Mouse (Mus musculus): ENCODE measurements around the gene 2810408A11Rik. TPM values are rescaled to one million over a fixed set of nuclear protein-coding genes. Genes with fewer than 3 reads are reported as not detected.
A peak's percentile ranks its signal among the peaks of the same experiment; 100 is the strongest.
"Not testable (repeated sequence)": the region's sequence is repeated elsewhere in the genome, so short reads cannot be mapped to it uniquely, and the experiment has no call there.

The 2810408A11Rik gene
- total RNA-seq, 2 experiments from 2014 or later, result 4.8 to 5.6 TPM

DNA sequence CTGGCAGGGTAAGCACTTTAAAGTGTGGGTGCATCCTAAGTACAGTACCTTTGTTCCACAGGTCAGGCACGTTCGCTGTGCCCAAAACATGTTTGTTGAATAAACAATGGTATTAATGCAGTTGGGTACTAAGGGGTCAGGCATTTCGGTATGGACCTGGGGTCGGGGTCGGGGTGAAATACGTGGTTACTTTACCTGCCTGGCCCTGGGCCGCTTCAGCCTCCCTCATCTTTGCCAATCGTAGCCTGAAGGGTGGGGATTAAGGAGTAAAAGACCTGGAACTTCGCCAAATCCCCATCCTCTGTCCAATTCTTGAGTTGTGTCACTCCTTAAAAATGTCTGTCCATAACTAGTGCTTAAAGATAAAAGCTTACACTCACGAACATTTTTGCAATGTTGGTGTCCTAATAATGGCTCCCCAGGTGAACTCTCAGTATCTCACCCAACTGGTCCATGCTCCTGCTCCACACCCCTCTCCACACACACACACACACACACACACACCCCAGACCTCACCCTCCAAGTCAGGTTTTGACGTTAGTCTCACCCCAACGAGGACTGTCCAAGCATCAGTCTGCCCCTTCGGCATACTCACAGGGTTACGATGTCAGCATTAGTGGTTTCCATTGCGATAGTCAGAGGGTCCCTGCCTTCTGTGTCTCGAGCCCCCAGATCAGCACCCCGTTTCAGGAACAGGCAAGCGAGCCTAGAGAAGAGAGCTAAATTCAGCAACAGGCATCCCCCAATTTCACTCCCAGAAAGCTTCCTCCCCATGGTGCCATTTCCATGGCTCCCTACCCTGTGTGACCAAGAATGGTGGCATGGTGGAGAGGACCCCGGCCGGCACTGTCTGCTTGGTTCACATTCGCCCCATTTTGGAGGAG is 18.8 kb downstream of the 2810408A11Rik start:
- no peak for DNase-seq (ENCODE audit: low spot score in 2 of 2)

DNA sequence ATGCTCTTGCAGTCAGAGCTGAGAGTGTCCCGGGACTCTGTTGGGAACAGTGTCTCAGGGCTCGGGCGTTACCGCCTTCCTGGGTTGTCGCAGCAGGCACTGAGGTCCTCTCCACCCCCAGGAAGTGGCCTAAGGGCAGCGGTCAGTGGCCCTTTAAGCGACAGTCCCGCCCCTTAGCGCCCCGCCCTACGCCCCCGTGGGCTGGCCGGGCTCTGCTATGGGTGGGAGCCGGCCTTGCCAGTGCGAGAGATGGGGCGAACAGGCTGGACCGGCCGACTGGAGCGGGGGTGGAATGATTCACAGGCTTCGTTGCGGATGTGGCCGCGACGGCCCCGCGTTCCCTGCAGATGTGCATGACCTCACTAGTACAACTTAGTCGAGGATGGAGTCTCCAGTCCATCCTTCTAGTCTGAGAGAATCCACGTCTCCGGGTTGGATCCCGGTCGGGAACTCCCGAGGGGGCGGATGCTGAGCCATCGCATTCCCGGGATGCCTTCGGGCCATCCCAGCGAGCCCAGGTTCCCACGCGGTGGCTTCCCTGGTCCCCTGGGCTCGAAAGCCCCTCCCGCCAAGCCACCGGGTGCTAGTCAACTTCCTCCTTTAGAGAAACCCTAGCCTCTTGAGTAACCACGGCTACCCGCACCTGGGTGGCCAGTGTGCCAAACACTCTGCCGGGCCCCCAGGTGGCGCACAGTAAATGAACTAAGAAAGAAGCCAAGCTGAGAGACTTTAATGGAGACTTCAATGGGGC is 19.8 kb downstream of the 2810408A11Rik start, which contains the start of gene Kctd11:
Gene Kctd11 (minus strand): TSS at position 554 of the 751 bp plus-strand sequence.
- peak; percentile 67 to 83 for DNase-seq (ENCODE audit: low spot score in 2 of 2)

DNA sequence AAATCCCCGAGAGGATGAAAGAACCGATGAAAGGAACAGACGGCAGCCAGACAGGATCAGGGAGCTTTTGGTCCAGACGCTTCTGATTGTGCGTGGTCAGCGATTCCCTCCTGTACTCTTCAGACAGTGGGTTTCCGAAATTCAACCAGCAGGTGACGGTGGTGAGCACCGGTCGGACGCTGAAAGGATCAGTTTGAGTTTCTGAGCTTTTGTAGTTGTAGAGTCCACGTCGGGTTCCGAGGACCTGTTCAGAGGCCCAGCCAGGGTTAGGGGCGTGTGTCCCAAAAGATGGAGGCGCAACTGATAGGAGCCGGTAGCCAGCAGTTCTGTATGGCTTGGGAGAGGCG is 20.3 kb downstream of the 2810408A11Rik start:
- DNase-seq (ENCODE audit: low spot score in 2 of 2), result peak; percentile 40 to 57

DNA sequence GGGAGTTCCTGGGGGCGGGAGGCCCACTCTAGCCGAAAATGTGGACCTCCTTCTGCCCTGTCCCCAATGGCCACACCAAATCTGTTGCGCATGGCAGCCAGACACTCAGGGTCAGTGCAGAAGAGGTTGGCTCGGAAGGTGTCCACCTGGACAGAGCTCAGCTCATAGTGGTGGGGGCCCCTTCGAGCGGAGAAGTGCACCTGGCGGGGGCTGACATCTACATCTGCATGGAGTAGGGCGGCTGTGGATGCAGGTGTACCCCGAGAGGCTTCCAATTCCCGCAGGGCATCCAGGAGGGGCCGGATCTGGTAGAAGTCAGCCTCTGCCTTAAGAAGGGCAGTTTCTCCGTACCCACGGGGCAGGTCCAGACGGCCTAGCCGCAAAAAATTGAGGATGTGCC is 21.1 kb downstream of the 2810408A11Rik start:
- no peak for DNase-seq (ENCODE audit: low spot score in 2 of 2)

DNA sequence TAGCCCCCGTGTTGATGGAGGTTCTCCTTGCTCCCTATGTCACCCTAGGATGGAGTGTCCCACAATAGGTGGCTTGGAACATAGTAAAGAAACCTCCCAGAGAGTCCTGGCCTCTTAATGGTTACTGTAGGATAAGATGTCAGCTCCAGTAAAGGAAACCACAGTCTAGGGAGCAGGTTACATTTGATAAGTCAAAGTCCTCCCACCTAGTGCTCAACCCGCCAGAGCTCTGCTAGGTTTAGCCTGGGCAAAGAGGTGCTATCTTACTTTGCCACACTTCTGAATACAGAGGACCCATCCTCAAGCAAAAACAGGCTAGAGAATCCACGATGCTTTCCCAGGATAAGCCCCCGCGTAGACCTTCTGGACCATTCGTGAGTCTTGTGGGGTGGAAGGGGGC is 21.8 kb downstream of the 2810408A11Rik start:
- no peak for DNase-seq (ENCODE audit: low spot score in 2 of 2)

DNA sequence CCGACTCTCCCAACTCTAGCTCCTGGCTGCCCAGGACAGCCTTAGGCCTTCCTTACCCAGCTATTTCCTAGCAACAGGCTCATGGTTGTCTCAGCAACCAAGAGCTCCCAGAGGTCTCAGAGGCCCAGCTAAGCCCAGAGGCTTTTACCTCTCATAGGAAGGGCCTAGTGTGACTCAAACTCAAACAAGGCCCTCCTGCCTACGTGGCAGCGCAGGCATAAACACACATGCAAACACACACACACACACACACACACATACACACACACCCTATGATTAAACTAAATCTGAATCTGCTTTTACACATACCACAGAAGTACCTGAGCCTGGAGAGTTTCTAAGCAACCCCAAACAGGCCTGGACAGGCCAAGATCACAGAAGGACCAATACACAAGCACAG is 22.4 kb downstream of the 2810408A11Rik start:
- no peak for DNase-seq (ENCODE audit: low spot score in 2 of 2)

DNA sequence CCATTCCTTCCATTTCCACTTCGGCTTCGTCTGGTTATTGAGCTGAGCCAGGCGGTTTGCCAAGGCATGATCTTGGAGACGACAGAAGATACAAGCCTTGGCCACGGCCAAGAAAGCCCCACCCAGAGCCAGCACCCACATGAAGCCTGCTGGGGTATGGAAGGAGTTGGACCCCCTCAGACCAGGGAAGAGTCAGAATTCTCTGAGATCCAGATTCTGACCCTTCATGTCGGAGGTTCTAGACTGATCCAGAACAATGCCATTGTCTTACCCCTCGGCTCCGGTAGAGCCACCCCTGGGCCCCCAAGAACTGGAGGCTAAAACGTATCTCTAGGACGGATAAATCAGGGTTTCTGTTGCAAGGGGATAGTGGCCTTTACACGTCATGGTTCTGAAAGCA is 22.9 kb downstream of the 2810408A11Rik start, which contains the start of gene Tmem95:
Gene Tmem95 (minus strand): TSS at position 141 of the 400 bp plus-strand sequence.
- DNase-seq (ENCODE audit: low spot score in 2 of 2), result no peak

DNA sequence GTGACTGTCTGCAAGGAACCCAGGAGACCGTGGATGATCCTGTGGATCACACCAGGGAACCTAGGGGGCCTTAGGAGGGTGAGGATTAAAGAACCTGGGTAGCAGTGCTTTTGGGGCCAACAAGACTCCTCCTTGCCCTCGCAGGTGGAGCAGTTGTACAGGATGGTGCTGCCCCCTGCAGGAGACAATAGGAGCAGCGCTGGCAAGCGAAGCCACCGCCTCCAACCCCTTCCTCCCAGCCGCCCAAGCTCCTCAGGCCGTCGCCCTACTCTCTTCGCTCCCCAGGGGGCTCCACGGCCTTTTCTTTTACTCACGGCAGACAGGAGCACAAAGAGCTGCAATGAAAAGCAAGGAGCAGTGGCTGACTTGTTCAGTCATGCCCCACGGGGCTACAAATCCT is 23.9 kb downstream of the 2810408A11Rik start:
- peak; percentile 73 to 79 for DNase-seq (ENCODE audit: low spot score in 2 of 2)

DNA sequence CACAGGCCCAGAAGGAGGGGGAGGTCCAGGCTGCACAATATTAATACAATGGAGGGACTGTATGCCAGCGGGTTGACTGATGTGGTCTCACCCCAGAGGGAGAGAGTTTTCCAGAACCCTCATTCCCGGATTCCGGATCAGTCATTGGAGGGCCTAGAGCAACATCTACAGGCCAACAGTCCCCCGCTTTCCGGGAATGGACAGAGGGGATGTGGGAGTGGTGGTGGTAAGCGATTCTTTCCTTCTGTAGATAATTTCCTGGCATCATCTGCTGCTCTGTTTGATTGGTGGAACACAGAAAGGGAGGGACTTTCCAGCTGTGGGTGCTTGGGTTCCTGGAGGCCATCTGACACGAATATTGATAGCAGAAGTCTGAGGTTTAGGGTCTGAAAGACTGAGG is 24.6 kb downstream of the 2810408A11Rik start:
- DNase-seq (ENCODE audit: low spot score in 2 of 2), result no peak

DNA sequence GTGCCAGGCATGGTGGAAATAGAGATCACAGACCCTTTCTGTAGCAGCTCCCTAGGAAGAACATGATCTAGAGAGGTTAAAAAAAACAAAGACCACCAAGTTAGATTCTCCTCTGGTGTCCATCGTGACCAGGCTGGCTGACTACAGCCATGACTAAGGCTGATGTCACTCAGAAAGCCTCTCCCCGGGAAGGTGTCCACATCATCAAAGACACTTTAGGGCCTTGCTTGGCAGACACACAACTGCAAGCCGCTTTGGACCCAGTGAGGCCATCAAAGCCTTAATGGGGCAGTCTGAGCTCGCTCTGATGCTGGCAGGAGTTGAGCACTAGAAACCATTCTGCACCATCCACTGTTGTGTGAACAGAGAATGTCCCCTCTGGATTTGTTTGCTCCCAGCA is 28.3 kb downstream of the 2810408A11Rik start:
- DNase-seq (ENCODE audit: low spot score in 2 of 2), result no peak

DNA sequence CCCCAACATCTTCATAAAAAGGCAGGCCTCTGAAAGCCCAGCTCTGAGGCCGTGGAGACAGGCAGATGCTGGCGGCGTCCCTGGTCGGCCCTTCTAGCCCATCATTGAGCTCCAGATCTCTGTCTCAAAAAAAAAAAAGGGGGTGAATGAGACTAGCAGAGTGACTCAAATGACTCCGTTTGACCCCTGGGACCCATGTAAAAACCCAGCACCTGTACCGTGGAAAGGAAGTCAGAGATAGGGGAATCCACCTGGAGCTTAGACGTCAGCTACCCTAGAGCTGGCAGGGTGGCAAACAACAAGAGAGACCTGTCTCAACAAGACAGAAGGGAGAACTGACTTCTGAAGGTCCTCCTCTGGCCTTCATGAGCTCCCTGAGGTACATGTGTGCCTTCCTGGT is 29.0 kb downstream of the 2810408A11Rik start:
- DNase-seq (ENCODE audit: low spot score in 2 of 2), result no peak

DNA sequence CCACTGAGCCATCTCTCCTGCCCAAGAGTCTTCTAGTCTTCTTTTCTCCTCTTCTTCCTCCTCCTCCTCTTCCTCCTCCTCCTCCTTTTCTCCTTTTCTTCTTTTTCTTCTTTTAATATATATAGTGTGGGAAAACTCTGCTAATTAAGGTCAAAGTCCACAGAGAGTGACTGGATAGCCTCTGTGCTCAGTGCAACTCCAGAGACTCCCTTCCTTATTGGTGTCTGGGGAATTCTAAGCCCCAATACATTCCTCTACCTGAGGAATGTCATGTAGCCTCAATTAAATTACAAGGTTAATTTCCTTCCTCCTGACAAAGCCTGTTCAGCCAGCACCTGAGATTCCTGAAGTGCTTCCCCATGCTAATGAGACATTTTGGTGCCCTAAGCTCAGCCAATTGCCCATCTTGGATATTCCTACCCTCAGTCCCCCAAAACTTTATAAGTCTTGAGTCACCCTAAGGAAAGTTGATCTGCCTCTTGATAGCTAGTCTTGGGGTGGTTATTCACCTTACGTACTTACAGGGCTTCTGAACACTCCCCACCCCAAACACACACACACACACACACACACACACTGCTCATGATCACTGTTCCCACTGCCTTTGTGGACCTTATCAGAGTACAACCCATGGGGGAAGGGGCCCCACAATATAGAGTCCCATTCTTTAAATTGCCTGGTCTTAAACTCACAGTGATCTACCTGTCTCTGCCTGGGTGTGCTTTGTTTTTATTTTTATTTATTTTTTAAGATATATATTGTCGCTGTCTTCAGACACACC is 30.3 kb downstream of the 2810408A11Rik start:
- DNase-seq (ENCODE audit: low spot score in 2 of 2), result no peak

DNA sequence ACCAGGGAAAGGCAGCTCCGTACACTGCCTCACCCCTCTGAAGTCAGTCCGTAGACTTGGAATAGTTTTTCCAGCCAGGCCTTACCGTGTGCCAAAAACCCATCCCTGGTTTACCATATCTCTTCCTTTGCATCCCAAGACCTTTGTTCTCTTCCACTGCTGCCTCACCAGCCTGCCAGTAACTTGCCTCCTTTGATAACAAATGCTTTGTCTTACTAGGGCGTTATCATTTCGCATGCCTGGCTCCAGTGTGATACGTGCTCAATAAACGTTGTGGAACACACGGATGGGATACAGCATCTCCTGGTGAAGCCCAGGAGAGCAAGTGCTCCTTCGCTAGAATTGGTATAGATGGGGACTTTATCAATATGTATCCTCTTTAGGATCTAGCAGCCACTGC is 33.5 kb downstream of the 2810408A11Rik start:
- no peak for DNase-seq (ENCODE audit: low spot score in 2 of 2)

DNA sequence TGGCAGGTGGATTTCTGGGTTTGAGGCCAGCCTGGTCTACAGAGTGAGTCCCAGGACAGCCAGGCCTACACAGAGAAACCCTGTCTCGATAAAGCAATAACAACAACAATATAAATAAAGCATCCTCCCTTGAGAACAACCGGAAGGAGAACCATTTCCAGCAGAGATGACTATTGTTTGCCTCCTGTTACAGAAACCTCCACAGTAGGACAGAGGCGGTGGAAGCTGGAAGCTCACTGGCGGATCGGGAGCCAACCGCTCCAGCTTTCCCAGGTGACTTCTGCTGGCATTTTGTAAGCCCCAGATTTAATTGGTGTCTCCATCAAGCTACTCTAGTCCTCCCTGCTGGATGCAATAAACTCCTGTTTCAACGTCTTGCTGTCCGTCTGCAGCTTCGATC is 35.2 kb downstream of the 2810408A11Rik start:
- no peak for DNase-seq (ENCODE audit: low spot score in 2 of 2)

DNA sequence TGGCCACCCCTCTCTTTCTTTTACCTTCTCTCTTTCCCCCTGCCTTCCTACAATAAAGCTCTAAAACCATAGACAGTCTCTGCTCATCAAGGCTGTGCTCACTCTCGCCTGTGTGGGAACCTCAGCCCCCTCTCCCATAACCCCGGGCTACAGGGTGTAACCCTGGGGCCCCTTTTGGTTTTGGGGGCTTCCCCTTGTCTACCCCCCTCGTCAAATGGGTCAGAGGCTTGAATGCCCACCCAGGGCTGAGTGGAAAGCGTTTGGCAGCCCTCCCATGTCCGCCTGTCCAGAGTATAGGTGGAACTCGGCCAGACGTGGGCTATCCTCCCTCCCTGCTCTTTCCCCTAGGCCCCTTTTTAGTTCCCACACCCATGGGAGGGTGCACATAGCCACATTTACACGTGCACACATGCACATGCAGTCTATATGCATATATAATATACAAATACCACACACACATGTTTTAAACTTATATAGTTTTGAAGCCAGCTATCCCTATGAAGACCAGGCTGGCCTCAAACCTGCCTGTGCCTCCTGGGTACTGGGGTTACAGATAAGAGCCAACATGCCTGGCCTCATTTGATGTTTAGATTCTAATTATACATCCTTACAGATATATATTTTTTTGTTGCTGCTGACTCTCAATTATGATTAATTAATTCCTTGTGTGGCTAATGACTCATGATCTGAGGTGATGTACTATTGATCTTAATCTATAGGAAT is 36.5 kb downstream of the 2810408A11Rik start:
- DNase-seq (ENCODE audit: low spot score in 2 of 2), result no peak

DNA sequence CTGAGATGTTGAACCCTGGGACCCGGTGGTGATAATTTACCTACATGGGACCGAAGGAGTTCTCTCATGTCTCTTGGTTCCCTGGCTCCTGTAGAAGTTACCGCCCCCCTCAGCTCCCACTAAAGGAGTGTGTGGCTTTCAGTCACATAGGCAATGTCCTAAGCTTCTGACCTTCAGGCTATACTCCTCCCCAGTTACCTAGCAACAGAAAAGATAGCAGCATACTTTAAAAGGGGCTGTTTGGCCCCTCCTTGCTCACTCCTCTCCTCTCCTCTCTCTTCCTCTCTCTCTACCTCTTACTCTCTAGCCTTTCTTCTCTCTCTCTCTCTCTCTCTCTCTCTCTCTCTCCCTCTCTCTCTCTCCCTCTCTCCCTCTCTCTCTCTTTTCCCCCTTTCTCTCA is 37.1 kb downstream of the 2810408A11Rik start:
- not testable (repeated sequence) for DNase-seq (ENCODE audit: low spot score in 2 of 2)

DNA sequence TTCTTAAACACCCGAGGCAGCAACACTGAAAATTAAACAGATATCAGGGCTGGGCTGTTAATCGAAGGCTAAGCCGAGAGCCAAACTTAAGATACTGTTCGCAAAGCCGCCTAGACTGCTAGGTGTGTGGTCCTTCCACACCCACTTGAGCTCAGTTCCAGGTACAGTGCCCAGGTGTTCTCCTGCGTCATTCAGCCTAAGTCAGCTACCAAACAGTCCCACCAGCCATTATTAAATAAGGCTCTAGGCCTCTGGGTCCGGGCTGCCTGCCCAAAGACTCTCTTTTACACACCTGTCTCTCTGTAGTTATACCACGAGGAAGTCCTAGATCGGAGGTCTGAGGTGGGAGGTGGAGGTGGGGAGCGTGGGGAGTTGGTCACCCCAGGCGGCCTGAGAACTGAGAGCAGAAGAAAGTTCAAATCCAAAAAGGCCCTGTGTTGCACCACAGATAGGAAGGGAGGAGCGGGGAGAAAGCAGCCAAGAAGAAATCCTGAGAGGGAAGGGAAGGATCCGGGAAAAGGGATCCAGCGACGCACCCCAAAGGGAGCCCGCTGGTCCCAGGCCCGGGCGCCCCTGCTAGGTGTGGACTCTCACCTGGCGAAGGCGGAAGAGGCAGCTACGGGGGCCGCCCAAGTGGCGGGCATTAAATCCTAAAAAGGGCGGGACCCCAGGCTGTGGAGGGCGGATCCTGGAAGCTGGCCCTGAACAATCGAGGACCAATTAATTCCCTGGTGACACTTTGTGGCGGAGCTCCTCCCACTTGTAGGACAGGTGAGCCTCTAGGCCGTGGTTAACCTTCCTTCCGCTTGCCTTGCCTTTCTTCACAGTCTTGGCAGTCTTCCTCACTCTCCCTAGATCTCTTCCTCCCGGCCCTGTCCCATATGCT is 42.4 kb downstream of the 2810408A11Rik start, which contains the start of gene Tnk1:
Gene Tnk1 (minus strand): TSS at position 618 of the 886 bp plus-strand sequence.
- DNase-seq (ENCODE audit: low spot score in 2 of 2), result no peak

DNA sequence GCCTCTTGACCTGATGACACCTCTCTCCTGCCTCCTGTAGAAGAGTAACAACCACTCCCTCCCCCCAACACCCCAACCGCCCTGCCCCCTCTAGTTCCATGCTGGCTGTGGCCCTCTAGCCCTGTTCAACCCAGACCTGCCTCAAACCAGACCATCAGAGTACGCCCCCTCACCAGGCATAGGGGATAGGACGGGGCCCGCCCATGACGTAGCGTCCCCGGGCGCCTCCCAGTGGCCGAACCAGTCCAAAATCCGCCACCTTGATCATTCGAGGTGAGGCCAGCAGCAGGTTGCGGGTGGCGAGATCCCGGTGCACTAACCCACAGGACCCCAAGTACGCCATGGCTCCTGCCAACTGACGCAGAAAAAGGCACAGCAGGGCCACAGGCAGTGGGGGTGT is 45.4 kb downstream of the 2810408A11Rik start:
- no peak for DNase-seq (ENCODE audit: low spot score in 2 of 2)

DNA sequence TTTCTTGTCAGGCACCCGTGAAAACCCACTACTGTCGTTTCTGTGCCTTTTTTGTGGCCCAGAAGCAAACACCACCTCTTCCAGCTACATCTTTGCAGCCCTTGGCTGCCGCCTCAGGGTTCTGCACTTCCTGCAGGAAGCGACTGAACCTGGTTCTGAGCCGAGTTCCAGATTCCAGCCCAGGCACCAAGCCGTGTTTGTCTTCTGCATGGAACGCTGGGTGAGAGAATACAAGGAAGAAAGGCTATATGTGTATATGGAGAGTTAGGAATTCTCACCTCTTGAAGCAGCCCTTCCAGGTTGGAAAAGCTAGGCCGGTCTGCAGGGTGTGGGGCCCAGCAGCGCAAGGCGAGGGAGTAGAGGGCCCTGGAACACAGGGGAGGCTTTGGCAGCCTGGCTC is 46.1 kb downstream of the 2810408A11Rik start:
- DNase-seq (ENCODE audit: low spot score in 2 of 2), result no peak

DNA sequence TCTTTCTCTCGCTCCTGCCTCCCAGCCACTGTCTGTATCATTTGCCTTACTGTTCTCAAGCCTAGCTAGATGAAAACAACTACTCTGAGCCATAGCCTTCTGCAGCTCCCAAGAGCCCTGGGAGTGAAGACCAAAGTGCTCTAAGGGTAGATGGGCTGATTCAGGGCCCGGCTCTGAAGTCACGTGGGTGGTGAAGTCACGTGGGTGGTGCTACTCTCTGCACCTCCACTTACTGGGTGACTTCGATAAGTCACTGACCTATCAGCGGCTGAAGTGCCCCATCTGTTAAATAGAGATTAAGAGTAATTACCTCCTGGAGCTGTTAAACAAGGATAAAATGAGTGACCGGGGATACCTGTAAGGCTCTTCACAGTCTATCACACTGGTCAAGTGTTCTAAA is 46.8 kb downstream of the 2810408A11Rik start:
- no peak for DNase-seq (ENCODE audit: low spot score in 2 of 2)

All from adrenal gland, postnatal 4 days (tissue).